Mouse (Mus musculus) thymus, postnatal 4 days (tissue): ENCODE measurements at regions not wholly inside any gene's neighbourhood (a gene's known extent, or its start where the extent isn't known, plus 50 kb on each side); places are given as distances from the start of the nearest gene placed in this dataset.

Experiments used
- DNase-seq: peaks from one replicate; pipeline ENCODE4 v3.0.0; 2021

DNA sequence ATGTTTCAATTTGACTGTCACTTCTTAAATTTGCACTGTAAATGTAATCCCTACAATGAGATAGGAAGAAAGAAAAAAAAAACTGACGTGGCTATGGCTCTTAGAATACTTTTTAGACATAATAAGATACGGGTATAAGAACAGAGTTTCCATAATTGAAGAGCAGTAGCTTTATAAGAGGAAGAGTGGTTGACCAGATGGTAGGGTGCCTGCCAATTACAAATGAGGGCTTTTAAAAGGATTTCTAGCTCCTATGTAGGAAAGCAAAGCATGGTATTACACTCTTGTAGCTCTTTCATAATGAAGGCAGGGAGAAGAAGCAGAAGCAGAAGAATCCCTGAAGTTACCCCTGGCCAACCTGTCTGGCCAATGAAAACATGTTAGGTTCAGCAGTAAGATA is 239.7 kb upstream of the Car10 start:
- DNase-seq: no peak

GRCm38 (mm10) chr11:92889693-92890454 is 208.0 kb upstream of the Car10 start:
- DNase-seq: peak; percentile 10

- no peak for DNase-seq
Observed at GRCm38 (mm10) chr11:92899296-92899695, 198.5 kb upstream of the Car10 start.
